Mouse (Mus musculus) liver, embryonic 16.5 days (tissue): ENCODE results near the gene Ttll6. TPM values are rescaled to one million over a fixed set of nuclear protein-coding genes. Genes with fewer than 3 reads are reported as not detected.
A peak's percentile ranks its signal among the peaks of the same experiment; 100 is the strongest.
"Not testable (repeated sequence)": the region's sequence is repeated elsewhere in the genome, so short reads cannot be mapped to it uniquely, and the experiment has no call there.

Source experiments
- ATAC-seq: fragments of 200-750 bp; cut with Nextera tagmentation; 2 replicates; pipeline ENCODE4 v1.8.0; 2017; ENCODE audit warnings: low read depth, mild to moderate bottlenecking, moderate number of reproducible peaks, moderate library complexity
- H3K27ac ChIP-seq: fragments of 300-500 bp; sonication (generic); 2 replicates; pipeline ENCODE4 v1.5.1; 2014; ENCODE audit warnings: mild to moderate bottlenecking, low read length
- H3K27me3 ChIP-seq: fragments of 300-500 bp; sonication (generic); 2 replicates; pipeline ENCODE4 v1.6.1; 2014; ENCODE audit warnings: low read depth, low read length, mixed read lengths; ENCODE audit not compliant: control insufficient read depth, insufficient read depth
- H3K36me3 ChIP-seq: fragments of 300-500 bp; sonication (generic); 2 replicates; pipeline ENCODE4 v1.6.1; 2014; ENCODE audit warnings: mild to moderate bottlenecking; ENCODE audit not compliant: control insufficient read depth, insufficient read depth
- H3K4me1 ChIP-seq: fragments of 300-500 bp; sonication (generic); 2 replicates; pipeline ENCODE4 v1.6.1; 2014; ENCODE audit warnings: low read depth, low read length, mixed read lengths; ENCODE audit not compliant: control insufficient read depth
- H3K4me2 ChIP-seq: fragments of 300-500 bp; sonication (generic); 2 replicates; pipeline ENCODE4 v1.6.1; 2014; ENCODE audit warnings: low read depth, low read length, mixed read lengths
- H3K4me3 ChIP-seq: fragments of 300-500 bp; sonication (generic); 2 replicates; pipeline ENCODE4 v1.5.1; 2014; ENCODE audit warnings: low read depth, mild to moderate bottlenecking, low read length
- H3K9ac ChIP-seq: fragments of 300-500 bp; sonication (generic); 2 replicates; pipeline ENCODE4 v1.6.1; 2014; ENCODE audit warnings: low read depth, low read length
- H3K9me3 ChIP-seq: fragments of 300-500 bp; sonication (generic); replicated peaks from 2 replicates; pipeline ENCODE4 v1.6.1; 2016; ENCODE audit warnings: low read length; ENCODE audit not compliant: control insufficient read depth
- WGBS: fragments of 180-500 bp; shearing (Covaris S2); extraction: QIAGEN DNeasy Blood & Tissue Kit; methylation state at CpG from one replicate; pipeline ENCODE4 v1.1.7; 2014; ENCODE audit not compliant: insufficient replicate concordance; 5-methylcytosine and 5-hydroxymethylcytosine counted together
- polyA plus RNA-seq: library from polyadenylated mRNA; unstranded; fragments of >200 nt; fragmentation: Nextera tagmentation; extraction: Ambion mirVana; gene quantifications from 2 replicates; pipeline ENCODE4 v1.2.1, GENCODE M21; 2015

Gene Ttll6
- polyA plus RNA-seq, 1 experiment from 2014 or later: not detected

DNA sequence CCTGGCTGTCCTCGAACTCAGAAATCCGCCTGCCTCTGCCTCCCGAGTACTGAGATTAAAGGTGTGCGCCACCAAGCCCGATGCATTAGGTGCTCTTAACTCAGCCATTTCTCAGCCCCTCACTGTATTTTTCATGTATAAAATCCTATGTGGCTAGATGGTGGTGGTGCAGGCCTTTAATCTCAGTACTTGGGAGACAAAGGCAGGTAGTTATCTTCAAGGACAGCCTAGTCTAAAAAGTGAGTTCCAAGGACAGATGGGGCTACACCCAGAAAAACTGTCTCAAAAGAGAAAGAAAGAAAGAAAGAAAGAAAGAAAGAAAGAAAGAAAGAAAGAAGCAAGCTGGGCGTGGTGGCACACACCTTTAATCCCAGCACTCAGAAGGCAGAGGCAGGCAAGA is 18.2 kb upstream of the Ttll6 start:
- Histone ChIP-seq H3K4me1 (no peaks in the 10 kb centered on the region), H3K9ac (no peak overlapping the region), H3K27me3 (no peaks in the 10 kb centered on the region), H3K4me3 (no peak overlapping the region), H3K4me2 (no peak overlapping the region), H3K27ac (no peak overlapping the region), H3K9me3 (no peaks in the 10 kb centered on the region), H3K36me3 (no peaks in the 10 kb centered on the region)
- 64% methylated on average over 6 of the region's 6 CpGs for WGBS
- ATAC-seq: no peak

DNA sequence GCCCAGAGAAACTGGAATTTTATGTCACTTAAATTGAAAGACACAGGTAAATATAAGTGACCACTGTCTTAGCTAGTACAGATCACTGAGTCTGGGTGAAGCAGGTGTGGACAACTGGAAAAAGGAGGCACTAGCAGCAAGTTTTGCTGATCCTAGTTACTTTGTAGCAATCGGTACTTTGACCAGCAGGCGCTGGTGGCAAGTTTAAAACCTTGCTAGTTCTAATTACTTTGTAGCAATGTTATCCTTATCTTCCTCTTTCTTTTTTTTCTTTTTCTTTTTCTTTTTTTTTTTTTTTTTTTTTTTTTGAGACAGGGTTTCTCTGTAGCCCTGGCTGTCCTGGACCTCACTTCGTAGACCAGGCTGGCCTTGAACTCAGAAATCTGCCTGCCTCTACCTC is 17.5 kb upstream of the Ttll6 start:
- Histone ChIP-seq H3K4me3 (no peak overlapping the region), H3K4me2 (no peak overlapping the region), H3K27ac (no peak overlapping the region), H3K27me3 (no peaks in the 10 kb centered on the region), H3K9ac (no peak overlapping the region), H3K4me1 (no peaks in the 10 kb centered on the region), H3K36me3 (no peaks in the 10 kb centered on the region), H3K9me3 (no peaks in the 10 kb centered on the region)
- WGBS: 61% methylated on average over 3 of the region's 3 CpGs
- ATAC-seq: no peak

DNA sequence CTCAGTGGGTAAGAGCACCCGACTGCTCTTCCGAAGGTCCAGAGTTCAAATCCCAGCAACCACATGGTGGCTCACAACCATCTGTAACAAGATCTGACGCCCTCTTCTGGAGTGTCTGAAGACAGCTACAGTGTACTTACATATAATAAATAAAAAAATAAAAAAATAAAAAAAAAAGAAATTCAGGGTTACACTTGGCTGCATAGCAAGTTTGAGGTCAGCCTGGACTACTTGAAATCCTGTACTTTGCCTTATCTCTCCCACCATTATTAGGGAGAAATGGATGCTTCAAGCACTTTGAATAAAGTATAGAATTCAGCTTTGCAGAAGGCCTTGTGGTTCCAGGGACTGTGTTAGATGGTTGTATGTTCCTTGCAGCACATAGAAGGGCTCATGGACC is 16.7 kb upstream of the Ttll6 start:
- not testable (repeated sequence) for H3K4me3 ChIP-seq, ATAC-seq, H3K27ac ChIP-seq, H3K4me1 ChIP-seq, H3K36me3 ChIP-seq, H3K27me3 ChIP-seq, H3K9ac ChIP-seq, H3K4me2 ChIP-seq, H3K9me3 ChIP-seq
- 45% methylated on average over 3 of the region's 3 CpGs for WGBS

DNA sequence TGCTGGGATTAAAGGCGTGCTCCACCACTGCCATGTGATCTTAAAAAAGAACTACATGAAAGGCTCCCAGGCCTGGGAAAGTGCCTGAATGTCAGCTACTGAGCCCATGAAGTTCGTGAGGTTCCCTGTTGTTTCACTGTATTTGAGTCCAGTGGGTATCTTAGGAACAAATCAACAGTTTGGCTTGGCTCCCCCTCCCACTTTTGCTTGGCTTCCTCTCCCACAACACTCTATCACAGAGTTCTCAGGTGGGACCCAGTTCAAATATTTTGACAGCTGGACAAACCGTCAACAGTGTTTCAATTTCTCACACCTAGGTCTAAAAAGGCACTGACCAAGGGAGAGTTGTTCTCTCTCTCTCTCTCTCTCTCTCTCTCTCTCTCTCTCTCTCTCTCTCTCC is 14.2 kb upstream of the Ttll6 start:
- no peak for ATAC-seq
- Histone ChIP-seq H3K9me3 (no peaks in the 10 kb centered on the region), H3K4me2 (no peak overlapping the region), H3K9ac (no peak overlapping the region), H3K36me3 (no peaks in the 10 kb centered on the region), H3K27me3 (peaks cover 12% of the 10 kb centered on the region), H3K4me3 (no peak overlapping the region), H3K4me1 (peaks cover 3% of the 10 kb centered on the region; the same call in 1 of the 2 replicates), H3K27ac (no peak overlapping the region)
- 38% methylated on average over 3 of the region's 3 CpGs for WGBS

DNA sequence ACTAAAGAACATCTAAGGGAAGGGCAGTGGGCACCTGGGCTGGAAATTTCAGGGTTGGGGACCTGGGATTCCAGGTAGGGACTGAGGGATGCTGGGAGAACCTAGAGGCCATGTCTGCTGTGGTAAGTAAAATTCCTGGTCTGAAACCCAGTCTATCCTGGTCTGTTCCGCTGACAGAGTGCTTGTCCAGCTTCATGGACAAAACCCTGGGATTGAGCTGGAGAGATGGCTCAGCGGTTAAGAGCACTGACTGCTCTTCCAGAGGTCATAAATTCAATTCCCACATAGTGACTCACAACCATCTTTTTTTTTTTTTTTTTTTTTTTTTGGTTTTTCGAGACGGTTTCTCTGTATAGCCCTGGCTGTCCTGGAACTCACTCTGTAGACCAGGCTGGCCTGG is 10.8 kb upstream of the Ttll6 start:
- H3K4me2 ChIP-seq, H3K36me3 ChIP-seq, H3K9me3 ChIP-seq, H3K9ac ChIP-seq, H3K4me1 ChIP-seq, H3K27ac ChIP-seq, ATAC-seq, H3K4me3 ChIP-seq: not testable (repeated sequence)
- H3K27me3 ChIP-seq: peaks cover 30% of the 10 kb centered on the region
- WGBS: 53% methylated on average over 4 of the region's 4 CpGs

DNA sequence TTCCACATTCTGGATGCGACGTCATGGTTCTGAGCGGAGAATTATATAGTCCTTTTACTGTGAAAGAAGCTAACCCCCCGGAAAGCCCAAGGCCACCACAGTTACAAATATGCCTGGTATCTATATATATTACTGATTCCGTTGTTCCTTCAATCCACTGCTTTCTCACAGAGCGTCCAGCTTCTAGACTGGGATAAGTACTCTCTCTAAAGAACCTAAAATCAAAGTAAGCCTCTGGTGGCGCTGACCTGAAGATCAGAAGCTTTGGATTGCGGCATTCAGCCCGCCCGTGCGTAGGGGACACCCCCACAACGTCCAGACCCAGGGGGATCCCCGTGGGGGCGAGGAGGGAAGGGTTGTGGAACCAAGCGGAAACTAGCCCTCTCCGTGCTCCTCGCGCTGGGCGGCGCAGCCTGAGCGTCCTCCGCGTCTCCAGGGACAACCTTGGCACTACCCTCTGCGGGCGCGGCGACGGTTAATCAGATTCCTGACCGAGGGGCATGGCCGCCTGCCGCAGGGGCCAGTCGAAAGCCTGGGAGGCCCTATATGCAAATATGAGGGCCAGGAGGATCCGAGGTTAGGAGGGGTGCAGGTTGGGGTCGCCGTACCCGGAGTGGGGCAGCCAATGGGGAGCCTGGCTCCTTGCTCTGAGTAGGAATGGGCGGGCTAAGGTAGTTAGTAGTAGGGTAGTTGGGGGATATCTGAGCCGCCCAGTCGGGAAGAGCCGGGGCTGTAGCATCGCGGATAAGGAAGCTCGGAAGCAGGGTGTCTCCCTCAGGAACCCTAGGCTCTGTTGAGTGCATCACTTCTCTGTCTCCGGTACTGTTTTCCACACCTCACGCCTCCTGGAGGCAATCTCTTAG is 9.3 kb upstream of the Ttll6 start:
- H3K4me1 ChIP-seq: peaks cover 3% of the 10 kb centered on the region; the same call in 1 of the 2 replicates
- H3K4me3 ChIP-seq: peak overlapping the region; percentile 37
- no peak overlapping the region for H3K27ac ChIP-seq
- ATAC-seq: no peak
- H3K9me3 ChIP-seq: no peaks in the 10 kb centered on the region
- no peaks in the 10 kb centered on the region for H3K36me3 ChIP-seq
- peaks cover 30% of the 10 kb centered on the region for H3K27me3 ChIP-seq
- peak overlapping the region; percentile 53 for H3K4me2 ChIP-seq
- 2% methylated on average over 45 of the region's 45 CpGs for WGBS
- H3K9ac ChIP-seq: no peak overlapping the region

DNA sequence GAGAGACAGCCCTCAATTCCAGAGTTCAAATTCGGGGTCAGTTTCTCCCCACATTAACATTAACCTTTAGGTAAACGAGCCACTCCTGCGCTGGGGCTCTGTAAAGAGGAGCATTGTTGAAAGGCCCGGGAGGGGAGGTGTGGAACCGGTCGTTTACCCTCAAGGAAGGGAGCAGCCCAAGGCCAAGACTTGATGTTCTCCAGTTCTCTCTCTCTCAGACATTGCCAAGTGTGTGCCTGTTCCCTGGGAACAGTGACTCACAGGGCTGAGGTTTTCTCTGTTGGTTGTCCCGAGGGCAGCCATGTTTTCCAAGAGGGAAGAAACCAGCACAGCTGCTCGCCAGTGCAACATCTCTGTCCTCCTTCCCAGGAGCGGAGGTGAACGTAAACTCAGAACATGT is 3.0 kb upstream of the Ttll6 start:
- Histone ChIP-seq H3K4me3 (no peak overlapping the region), H3K27me3 (peaks cover 8% of the 10 kb centered on the region), H3K4me2 (no peak overlapping the region), H3K36me3 (no peaks in the 10 kb centered on the region), H3K9me3 (no peaks in the 10 kb centered on the region), H3K27ac (no peak overlapping the region), H3K9ac (no peak overlapping the region), H3K4me1 (no peaks in the 10 kb centered on the region; the same call in 1 of the 2 replicates)
- ATAC-seq: no peak
- WGBS: 57% methylated on average over 10 of the region's 10 CpGs

DNA sequence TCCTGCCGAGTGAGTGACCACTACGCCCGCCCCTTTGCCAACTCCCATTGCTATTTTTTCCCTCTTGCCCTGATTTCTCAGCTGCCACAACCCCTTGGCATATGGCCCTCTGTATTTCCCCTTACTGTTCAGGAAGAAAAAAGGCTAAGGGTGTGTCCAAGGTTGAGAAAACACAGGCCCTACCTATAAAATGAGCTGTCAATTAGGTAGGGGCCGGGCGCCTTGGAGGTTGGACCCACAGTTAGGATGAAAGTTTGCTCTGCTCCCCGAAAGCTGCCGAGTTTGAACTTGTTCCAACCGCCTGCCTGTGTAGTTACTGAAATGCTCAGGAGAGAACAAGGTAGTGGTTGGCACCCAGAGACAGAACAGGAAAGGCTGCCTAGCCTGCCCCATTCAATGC is 2.3 kb downstream of the Ttll6 start:
- Histone ChIP-seq H3K9ac (no peak overlapping the region), H3K9me3 (no peaks in the 10 kb centered on the region), H3K4me3 (no peak overlapping the region), H3K27ac (no peak overlapping the region), H3K4me2 (no peak overlapping the region), H3K36me3 (no peaks in the 10 kb centered on the region), H3K27me3 (no peaks in the 10 kb centered on the region; the same call in 1 of the 2 replicates), H3K4me1 (no peaks in the 10 kb centered on the region; the same call in 1 of the 2 replicates)
- 67% methylated on average over 8 of the region's 8 CpGs for WGBS
- no peak for ATAC-seq

DNA sequence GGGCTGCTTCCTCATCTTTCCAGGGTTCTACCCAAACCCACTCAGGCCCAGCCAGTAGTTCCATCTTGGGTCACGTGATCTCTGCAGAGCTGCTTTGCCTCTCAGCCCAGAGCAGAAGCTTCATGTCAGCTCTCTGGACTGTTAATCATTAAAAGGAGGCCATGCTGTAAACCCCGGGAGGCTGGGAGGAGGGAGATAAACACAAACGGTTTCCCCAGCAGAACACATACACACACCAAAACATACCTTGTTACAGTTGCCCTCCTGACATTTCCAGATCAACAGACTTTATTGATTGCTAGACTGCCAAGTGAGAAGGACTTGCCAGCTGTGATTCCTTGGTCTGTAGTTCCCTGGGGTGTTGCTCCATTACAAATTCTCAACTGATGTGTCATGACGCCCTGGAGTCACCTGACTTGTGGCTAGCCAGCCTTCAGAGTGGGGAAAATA is 7.2 kb downstream of the Ttll6 start:
- Histone ChIP-seq H3K9me3 (no peaks in the 10 kb centered on the region), H3K4me1 (no peaks in the 10 kb centered on the region; the same call in 1 of the 2 replicates), H3K27me3 (peaks cover 8% of the 10 kb centered on the region), H3K9ac (no peak overlapping the region), H3K4me2 (no peak overlapping the region), H3K36me3 (no peaks in the 10 kb centered on the region), H3K27ac (no peak overlapping the region), H3K4me3 (no peak overlapping the region)
- 11% methylated on average over 4 of the region's 4 CpGs for WGBS
- peak; percentile 71 for ATAC-seq
